Mouse (Mus musculus) left cerebral cortex, adult 9 months (tissue): ENCODE results near the gene Cmtm2b.

ENCODE experiments used
- DNase-seq, 2 experiments: peaks; one replicate each; pipeline ENCODE4 v3.0.0; 2022; ENCODE audit warnings: low spot score in 2 of 2

The Cmtm2b gene

DNA sequence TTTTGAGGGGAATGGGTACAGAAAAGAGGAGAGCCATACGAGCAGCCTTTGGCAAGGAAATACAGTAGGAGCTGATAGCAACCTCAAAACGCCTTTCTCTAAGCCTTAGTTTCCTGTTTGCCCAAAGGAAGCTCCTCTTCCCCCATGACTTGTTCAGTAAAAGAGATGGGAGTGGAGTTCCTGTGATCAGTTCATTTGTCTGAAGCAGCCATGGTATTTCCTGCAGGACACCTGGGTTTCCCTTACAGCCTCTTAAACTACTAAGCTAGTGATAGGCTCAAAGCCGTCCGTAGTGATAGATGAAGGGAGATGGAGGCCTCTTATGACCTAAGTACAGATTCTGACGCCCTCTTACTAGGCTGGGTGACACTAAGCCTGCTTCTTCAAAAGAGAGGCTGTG lies 20.4 kb downstream of the Cmtm2b start:
- no peak for DNase-seq

GRCm38 (mm10) chr8:104343957-104344356 lies 21.9 kb downstream of the Cmtm2b start:
- peak; percentile 36 to 87 for DNase-seq

DNA sequence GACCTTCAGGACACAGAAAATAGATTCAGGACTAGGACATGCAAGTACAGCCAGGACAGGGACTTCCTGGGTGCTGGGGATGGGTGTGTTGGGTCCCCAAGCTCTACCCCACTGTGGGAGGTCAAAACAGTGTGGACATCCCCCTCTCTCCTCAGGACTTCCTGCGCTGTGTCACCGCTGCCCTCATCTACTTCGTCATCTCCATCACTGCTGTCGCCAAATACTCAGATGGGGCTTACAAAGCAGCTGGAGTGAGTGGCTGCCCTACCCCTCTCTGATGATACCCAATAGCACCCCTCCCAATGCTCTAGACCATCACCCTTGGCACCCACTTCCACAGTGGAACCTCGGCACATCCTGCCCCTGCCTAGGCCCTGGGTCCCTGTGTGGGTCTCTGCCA lies 22.6 kb downstream of the Cmtm2b start:
- no peak for DNase-seq

- no peak for DNase-seq
Measured at GRCm38 (mm10) chr8:104346706-104347105, 24.7 kb downstream of the Cmtm2b start.

- DNase-seq, result no peak
Measured at GRCm38 (mm10) chr8:104348971-104349370, 26.9 kb downstream of the Cmtm2b start.

DNA sequence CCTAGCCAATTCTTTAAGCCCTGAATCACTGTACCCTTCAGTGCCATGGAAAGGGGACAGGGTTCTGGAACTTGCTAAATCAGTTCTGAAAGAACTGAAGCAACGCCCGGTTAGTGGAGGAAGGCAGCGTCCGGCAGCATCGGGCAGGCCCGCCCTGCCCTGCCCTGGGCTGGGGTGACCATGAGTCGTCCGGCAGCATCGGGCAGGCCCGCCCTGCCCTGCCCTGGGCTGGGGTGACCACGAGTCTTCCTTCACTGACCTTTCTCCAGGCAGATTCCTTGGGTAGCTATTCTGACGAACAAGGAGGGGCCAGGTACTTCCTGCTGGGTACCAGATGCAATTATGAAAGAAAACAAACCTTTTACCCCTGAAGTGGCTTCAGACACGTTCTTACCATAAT lies 28.0 kb downstream of the Cmtm2b start:
- no peak for DNase-seq

DNA sequence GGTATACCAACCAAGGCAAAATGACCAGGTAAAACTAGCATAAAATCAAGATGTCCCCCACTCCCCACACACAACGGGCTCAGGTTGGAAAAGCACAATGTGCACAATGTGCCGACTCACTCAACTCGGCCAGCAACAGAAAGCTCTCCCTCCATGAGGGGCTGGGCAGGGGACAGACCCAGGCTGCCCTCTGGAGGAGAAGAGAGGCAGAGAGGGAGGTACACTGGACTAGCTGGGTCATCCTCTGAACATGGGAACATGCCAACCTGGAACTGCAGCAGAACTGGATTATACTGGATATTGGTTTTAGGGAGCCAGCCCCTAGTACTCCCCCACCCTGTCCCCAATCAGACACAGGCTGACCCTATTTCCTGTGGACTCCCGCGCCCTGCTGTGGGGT lies 31.2 kb downstream of the Cmtm2b start:
- DNase-seq, result no peak

DNA sequence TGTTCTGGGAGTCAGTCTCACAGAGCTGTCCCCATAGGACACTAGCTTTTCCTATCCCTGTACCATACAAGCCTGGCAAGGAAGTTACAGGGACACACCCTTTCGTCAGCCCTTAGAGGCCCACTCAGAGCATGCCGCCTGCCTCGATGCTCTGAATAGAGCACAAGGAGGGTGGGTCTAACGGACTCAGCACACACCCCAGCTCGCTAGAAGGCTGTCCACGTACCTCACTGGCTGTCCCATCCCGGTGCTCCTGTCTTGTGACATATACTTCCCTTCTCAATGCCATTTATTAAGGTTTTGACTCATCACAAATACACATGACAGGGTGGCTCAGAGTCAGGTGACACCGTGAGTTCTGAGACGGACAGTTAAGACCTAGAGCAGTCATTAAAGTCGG lies 32.5 kb downstream of the Cmtm2b start:
- DNase-seq, result no peak

DNA sequence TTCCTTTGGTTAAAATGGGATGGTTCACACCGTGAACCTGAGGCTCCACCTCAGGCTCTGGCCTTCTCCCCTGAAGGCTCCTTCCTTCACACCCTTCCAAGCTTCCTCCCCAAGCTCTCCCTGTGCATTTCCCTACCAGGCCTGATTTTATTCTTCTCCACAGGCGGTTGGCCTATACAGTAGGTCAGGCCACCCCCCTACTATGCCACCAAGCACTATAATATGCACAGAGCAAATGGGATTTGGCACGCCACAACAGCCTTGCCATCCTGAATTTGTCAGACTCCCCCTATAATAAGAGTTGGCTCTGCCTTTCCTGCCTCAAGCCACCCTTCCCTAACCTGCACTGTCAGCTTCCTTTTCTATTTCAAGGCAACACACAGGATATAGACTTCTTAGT lies 36.6 kb downstream of the Cmtm2b start:
- DNase-seq, result no peak

GRCm38 (mm10) chr8:104359778-104360456 lies 37.9 kb downstream of the Cmtm2b start:
- DNase-seq, result no peak

DNA sequence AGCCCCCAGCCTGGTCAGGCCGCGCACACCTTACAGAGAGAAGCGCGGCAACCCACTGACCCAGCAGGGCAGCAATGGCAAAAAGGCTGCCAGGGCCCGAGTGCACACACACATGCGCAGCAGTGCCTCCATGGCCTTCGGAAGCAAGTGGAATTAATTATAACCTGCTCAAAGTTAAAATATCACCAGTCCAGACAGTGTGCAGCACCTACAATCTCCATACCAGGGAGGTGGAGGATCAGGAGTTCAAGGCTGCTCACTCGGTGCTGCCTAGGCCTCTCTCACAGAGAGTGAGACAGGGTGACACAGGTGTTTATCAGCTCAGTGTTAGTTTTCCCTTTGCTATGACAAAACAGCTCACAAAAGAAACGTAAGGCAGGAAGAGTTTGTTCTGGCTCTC lies 43.7 kb downstream of the Cmtm2b start:
- DNase-seq, result no peak

DNA sequence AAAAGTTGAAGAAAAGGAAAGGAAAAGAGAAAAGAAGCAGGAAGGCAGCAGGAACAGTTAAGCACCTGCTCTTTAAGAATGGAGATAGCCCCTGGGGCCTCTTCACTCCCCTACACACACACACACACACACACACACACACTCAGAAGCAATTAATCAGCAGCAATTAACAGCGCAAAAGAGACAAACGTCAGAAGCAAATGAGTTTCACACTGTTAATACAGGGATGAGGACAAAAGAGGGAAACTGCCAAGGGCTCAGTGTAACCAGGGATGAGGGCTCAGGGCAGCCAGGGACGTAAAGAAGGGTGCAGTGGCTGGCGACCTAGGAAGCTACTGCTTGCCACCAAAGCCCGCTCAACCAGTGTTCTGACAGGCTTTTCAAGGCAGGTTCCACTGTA lies 45.4 kb downstream of the Cmtm2b start:
- DNase-seq, result no peak

- DNase-seq, result no peak
Measured at GRCm38 (mm10) chr8:104369591-104369990, 47.6 kb downstream of the Cmtm2b start.

DNA sequence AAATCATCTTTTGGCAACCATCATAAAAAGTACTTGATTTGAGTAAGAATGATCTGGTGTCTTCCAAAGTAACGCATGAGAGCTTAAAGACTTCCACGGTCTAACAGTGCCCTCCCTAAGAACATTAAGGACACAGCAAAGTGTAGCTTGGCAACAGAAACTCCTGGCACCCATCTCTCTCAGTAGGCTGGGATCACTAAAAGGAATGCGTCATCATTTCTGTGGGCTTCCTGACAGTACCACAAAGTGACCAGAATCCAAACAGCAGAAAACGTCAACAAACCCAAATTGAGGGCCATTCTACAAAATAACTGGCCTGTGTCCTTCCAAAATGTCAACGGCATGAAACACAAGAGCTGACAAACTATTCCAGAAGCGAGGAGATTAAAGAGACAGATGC lies 48.0 kb downstream of the Cmtm2b start:
- DNase-seq, result no peak

GRCm38 (mm10) chr8:104371121-104371520 lies 49.1 kb downstream of the Cmtm2b start:
- DNase-seq, result no peak

DNA sequence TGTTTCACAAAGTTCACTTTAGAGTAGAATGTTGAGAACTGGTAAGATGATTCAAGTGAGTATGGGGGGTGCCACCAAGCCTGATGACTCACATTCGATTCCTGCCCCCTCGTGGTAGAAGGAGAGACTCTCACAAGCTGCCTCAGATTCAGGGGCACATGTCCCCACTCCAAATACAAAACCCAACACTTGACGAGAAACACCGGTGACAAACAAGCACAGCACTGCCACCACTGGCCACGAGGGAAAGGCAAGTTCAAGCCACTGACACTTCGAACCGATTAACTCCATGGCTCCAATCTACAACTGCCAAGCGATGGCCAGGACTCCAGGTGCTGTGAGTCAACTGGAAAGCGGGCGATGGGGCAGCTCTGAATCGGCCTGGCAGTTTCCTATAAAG lies 51.7 kb downstream of the Cmtm2b start:
- DNase-seq, result peak in 1 of 2 experiments; percentile 30

DNA sequence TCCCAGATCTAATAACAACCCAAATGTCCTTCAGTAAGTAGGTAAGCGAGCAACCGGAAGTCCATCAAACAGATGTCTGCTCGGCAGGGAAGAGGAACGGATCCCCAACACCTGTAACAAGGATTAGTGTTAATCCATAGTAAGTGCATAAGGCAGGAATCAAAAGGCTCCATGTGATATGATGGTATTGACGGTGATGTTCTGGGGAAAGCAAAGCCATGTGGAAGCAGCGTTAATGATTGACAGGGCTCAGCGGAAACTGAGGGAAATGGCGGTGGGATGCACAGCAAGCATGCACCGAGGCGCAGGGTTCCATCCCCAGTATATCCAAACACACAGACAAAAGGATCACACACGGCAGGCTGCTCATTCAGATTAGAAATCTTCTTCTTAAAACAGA lies 52.2 kb downstream of the Cmtm2b start:
- no peak for DNase-seq

DNA sequence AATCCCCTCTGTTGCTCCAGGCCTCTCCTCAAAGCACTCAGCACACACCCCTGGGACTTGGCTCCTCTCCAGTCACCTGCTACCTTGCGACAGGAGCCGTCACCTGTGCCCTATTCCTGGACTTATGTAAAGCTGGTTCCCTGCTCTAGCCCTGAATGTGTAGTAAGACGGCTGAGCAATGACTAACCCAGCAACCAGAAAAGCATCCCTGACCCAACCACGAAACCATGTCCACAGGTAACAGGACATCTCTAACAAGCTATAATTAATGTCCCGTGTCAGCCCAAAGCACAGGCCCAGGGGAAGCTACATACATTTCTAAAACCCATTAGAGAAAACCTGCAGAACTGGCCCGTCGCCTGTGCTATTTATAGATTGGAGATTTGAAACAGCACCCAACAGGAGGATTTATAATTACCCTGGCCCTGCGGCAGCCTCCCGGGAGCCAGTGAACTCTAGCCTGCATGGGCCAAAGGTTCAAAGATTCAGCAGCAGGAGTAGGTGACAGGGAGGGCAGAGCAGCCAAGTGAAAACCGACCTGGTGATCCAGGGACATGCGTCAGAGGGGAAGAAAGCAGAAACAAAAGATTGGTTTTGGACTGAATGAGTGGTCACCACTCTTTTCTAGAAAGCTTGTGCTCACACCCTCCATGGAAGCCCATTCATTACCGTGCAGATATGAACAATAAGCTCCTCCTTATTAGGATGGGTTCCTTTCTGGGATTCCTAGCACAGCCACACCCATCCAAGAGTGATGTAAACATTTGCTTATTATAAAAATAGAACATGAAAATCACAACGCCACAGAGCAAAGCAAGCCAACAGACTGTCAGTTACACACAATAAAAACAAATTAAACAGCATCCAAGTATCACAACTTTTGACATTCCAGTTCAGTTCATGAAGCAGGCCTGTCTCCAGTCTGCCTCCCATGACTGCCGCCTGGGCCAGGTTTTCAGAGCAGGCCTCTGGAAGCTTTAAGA lies 53.1 kb downstream of the Cmtm2b start:
- no peak for DNase-seq

GRCm38 (mm10) chr8:104375959-104376358 lies 53.9 kb downstream of the Cmtm2b start:
- no peak for DNase-seq

- no peak for DNase-seq
Measured at GRCm38 (mm10) chr8:104376669-104377068, 54.6 kb downstream of the Cmtm2b start.

- DNase-seq, result no peak
Measured at GRCm38 (mm10) chr8:104379301-104379836, 57.3 kb downstream of the Cmtm2b start.

- no peak for DNase-seq
Measured at GRCm38 (mm10) chr8:104380269-104380668, 58.2 kb downstream of the Cmtm2b start.
